Mouse (Mus musculus) liver, embryonic 13.5 days (tissue): ENCODE data around the gene Fbf1. TPM values are rescaled to one million over a fixed set of nuclear protein-coding genes. Genes with fewer than 3 reads are reported as not detected.

Source experiments
- ATAC-seq: fragments of 200-750 bp; cut with Nextera tagmentation; 2 replicates; pipeline ENCODE4 v1.8.0; 2017; ENCODE audit warnings: low read depth, mild to moderate bottlenecking, moderate number of reproducible peaks, moderate library complexity
- DNase-seq: peaks from one replicate; pipeline ENCODE4 v3.0.0; 2022
- H3K27ac ChIP-seq: fragments of 300-500 bp; sonication (generic); 2 replicates; pipeline ENCODE4 v1.5.1; 2015; ENCODE audit warnings: moderate library complexity, mild to moderate bottlenecking, inconsistent platforms
- H3K27me3 ChIP-seq: fragments of 300-500 bp; sonication (generic); 2 replicates; pipeline ENCODE4 v1.6.1; 2015; ENCODE audit warnings: mild to moderate bottlenecking, inconsistent platforms
- H3K36me3 ChIP-seq: fragments of 300-500 bp; sonication (generic); 2 replicates; pipeline ENCODE4 v1.6.1; 2015; ENCODE audit warnings: mild to moderate bottlenecking, inconsistent platforms
- H3K4me1 ChIP-seq: fragments of 300-500 bp; sonication (generic); replicated peaks from 2 replicates; pipeline ENCODE4 v1.6.1; 2015; ENCODE audit warnings: inconsistent platforms
- H3K4me2 ChIP-seq: fragments of 300-500 bp; sonication (generic); 2 replicates; pipeline ENCODE4 v1.6.1; 2015; ENCODE audit warnings: inconsistent platforms, mild to moderate bottlenecking, moderate library complexity
- H3K4me3 ChIP-seq: fragments of 300-500 bp; sonication (generic); replicated peaks from 2 replicates; pipeline ENCODE4 v1.5.1; 2015; ENCODE audit warnings: mild to moderate bottlenecking, inconsistent platforms
- H3K9ac ChIP-seq: fragments of 300-500 bp; sonication (generic); 2 replicates; pipeline ENCODE4 v1.6.1; 2015; ENCODE audit warnings: mild to moderate bottlenecking, inconsistent platforms
- H3K9me3 ChIP-seq: fragments of 300-500 bp; sonication (generic); replicated peaks from 2 replicates; pipeline ENCODE4 v1.6.1; 2016; ENCODE audit warnings: inconsistent platforms
- WGBS: fragments of 180-500 bp; shearing (Covaris S2); methylation state at CpG from one replicate; pipeline ENCODE4 v1.1.7; 2015; ENCODE audit not compliant: insufficient replicate concordance; 5-methylcytosine and 5-hydroxymethylcytosine counted together
- polyA plus RNA-seq: library from polyadenylated mRNA; unstranded; fragments of >200 nt; fragmentation: Nextera tagmentation; extraction: Ambion mirVana; gene quantifications from 2 replicates; pipeline ENCODE4 v1.2.1, GENCODE M21; 2015

Fbf1 gene
- polyA plus RNA-seq: 7.0 and 9.0 TPM in 2 replicates

GRCm38 (mm10) chr11:116167884-116168439 lies at the start of gene Fbf1:
Gene Fbf1, minus strand, starts transcription at chr11:116168166.
- under 1% methylated on average over 40 of the region's 40 CpGs for WGBS
- Histone ChIP-seq H3K4me2 (peak within 1 kb of the TSS; percentile 78), H3K9me3 (no peaks in the 10 kb centered on the region), H3K4me3 (peak within 1 kb of the TSS; percentile 72), H3K27me3 (no peaks in the 10 kb centered on the region), H3K27ac (peak within 1 kb of the TSS; percentile 73), H3K4me1 (peaks cover 29% of the 10 kb centered on the region), H3K9ac (peak within 1 kb of the TSS; percentile 83), H3K36me3 (peaks cover 8% of the 10 kb centered on the region)
- DNase-seq (peak; percentile 91), ATAC-seq (peak; percentile 99)

DNA sequence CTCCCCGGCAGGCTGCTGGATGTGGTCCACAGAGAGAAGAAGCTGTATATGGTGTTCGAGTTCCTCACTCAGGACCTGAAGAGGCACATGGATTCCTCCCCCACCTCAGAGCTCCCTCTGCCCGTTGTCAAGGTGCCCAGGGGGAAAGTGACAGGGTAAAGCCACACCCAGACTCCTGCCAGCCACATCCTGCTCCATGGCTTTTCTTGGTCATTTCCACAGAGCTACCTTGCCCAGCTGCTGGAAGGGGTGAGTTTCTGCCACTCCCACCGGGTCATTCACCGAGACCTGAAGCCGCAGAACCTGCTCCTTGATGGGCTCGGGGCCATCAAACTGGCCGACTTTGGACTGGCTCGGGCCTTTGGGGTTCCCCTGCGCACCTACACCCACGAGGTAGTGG lies 48.6 kb upstream of the Fbf1 start:
- no peak for ATAC-seq
- no peak for DNase-seq
- Histone ChIP-seq H3K4me3 (no peak overlapping the region), H3K27me3 (peaks cover 14% of the 10 kb centered on the region), H3K36me3 (no peaks in the 10 kb centered on the region; the same call in 1 of the 2 replicates), H3K27ac (no peak overlapping the region), H3K4me2 (no peak overlapping the region), H3K9ac (no peak overlapping the region), H3K9me3 (no peaks in the 10 kb centered on the region), H3K4me1 (peaks cover 20% of the 10 kb centered on the region)
- 69% methylated on average over 11 of the region's 11 CpGs for WGBS

DNA sequence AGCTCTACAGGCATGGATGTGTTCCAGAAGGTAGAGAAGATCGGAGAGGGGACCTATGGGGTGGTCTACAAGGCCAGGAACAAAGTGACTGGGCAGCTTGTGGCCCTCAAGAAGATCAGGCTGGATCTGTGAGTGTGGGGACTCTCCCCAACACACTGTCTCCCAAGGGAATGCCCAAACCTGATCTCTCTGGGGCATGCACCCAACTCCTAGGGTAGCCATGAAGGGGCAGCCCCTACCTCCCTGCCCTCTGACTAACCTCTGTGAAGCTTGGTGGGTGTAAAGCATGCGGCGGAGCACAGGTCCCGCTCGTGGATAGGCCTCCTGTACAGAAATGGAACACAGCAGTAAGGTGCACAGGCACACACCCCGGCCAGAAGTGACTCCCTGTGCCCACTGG lies 48.0 kb upstream of the Fbf1 start:
- H3K4me1 ChIP-seq: peaks cover 24% of the 10 kb centered on the region
- no peak overlapping the region for H3K4me2 ChIP-seq
- no peak overlapping the region for H3K4me3 ChIP-seq
- no peaks in the 10 kb centered on the region for H3K9me3 ChIP-seq
- no peaks in the 10 kb centered on the region; the same call in 1 of the 2 replicates for H3K36me3 ChIP-seq
- H3K27ac ChIP-seq: no peak overlapping the region
- no peak overlapping the region for H3K9ac ChIP-seq
- peaks cover 9% of the 10 kb centered on the region for H3K27me3 ChIP-seq
- no peak for ATAC-seq
- no peak for DNase-seq
- WGBS: 73% methylated on average over 6 of the region's 6 CpGs

DNA sequence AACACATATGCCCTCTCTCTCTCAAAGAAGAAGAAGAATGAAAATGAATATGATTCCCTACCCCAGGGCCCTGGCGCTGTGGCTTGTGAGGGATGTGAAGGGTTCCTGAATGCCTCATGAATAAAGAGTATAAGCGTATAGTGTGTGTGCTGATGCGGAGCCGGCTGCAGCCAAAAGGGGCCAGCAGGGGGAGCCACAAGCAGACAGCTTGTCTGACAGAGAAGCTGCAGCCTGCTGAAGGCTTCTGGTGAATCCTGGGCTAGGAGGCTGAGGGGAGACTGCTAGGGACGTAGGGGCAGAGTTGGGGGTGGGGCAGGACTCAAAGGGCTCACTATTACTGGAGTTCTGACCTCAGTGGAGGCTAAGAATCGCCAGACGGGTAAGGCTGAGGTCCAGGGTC lies 47.2 kb upstream of the Fbf1 start:
- H3K9me3 ChIP-seq: no peaks in the 10 kb centered on the region
- H3K9ac ChIP-seq: no peak overlapping the region
- DNase-seq: no peak
- H3K4me2 ChIP-seq: no peak overlapping the region
- 81% methylated on average over 7 of the region's 7 CpGs for WGBS
- H3K4me1 ChIP-seq: peaks cover 29% of the 10 kb centered on the region
- peaks cover under 1% of the 10 kb centered on the region for H3K27me3 ChIP-seq
- no peak overlapping the region for H3K4me3 ChIP-seq
- ATAC-seq: no peak
- no peaks in the 10 kb centered on the region; the same call in 1 of the 2 replicates for H3K36me3 ChIP-seq
- no peak overlapping the region for H3K27ac ChIP-seq

DNA sequence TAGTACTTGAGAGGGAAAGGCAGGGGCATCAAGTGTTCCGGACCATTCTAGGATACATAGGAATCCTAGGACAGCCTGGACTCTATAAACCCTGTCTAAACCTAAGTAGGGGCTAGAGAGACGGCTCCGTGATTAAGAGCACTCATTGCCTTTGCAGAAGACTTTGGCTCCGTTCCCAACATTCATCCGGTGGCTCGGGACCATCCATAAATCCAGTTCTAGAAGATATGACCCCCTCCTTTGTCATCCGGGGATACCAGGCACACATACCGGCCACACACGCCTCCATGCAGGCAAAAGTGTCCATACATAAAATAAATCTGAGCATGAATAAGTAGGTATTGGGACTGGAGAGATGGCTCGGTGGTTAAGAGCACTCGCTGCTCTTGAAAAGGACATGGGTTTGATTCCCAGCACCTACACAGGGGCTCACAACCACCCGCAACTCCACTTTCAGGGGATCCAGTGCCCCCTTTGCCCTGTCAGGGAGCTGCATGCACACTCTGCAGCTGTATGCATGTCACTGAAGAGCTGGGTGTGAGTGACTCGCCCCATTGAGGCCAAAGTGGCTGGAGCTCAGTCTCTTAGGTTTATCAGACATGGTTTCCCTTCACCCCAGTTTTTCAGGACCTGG lies 46.0 kb upstream of the Fbf1 start:
- Histone ChIP-seq H3K36me3 (no peaks in the 10 kb centered on the region; the same call in 1 of the 2 replicates), H3K9me3 (no peaks in the 10 kb centered on the region), H3K9ac (no peak overlapping the region), H3K27ac (no peak overlapping the region), H3K4me2 (no peak overlapping the region), H3K4me1 (peaks cover 21% of the 10 kb centered on the region), H3K4me3 (no peak overlapping the region), H3K27me3 (no peaks in the 10 kb centered on the region)
- DNase-seq (no peak), ATAC-seq (no peak)
- 74% methylated on average over 13 of the region's 13 CpGs for WGBS

DNA sequence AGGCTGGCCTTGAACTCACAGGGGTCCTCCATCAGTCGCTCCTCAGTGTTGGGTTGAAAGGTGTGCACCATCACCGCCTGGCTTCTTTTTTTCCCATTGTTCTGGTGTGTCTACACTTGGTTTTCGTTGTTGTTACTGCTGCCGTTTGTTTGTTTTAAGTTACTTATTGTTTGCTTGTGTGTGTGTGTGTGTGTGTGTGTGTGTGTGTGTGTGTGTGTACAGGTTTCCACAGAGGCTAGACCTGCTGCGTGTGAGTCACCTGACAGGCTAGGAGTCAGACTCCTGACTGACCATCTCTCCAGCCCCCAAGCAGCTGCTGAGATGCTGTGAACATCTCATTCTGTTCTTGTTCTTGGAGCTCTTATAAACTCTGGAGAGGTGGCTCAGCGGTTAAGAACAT lies 44.9 kb upstream of the Fbf1 start:
- Histone ChIP-seq H3K9ac (no peak overlapping the region), H3K27me3 (no peaks in the 10 kb centered on the region), H3K36me3 (no peaks in the 10 kb centered on the region; the same call in 1 of the 2 replicates), H3K9me3 (no peaks in the 10 kb centered on the region), H3K27ac (no peak overlapping the region), H3K4me1 (peaks cover 9% of the 10 kb centered on the region), H3K4me3 (no peak overlapping the region), H3K4me2 (no peak overlapping the region)
- ATAC-seq (no peak), DNase-seq (no peak)
- WGBS: 80% methylated on average over 6 of the region's 6 CpGs

DNA sequence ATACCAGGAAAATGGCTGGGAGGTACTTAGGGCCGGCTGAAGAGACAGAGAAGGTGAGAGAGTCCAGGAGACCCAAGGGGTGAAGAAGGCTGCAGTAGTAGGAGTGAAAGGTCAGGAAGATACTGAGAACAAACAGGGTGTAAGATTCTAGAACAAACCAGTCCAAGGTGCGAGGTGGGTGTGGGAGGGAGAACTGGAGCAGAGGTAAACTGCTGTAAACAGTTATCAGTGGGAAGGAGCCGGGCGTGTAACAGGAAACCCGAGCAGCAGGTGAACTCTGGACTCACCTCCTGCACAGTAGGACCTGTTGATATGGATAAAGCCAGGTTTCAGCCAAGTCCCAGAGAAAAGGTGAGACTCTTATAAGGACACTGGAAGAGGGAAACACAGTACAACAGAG lies 42.7 kb upstream of the Fbf1 start:
- Histone ChIP-seq H3K4me1 (peaks cover 20% of the 10 kb centered on the region), H3K4me3 (no peak overlapping the region), H3K9ac (no peak overlapping the region), H3K4me2 (no peak overlapping the region), H3K36me3 (peaks cover 17% of the 10 kb centered on the region), H3K27me3 (no peaks in the 10 kb centered on the region), H3K27ac (no peak overlapping the region), H3K9me3 (no peaks in the 10 kb centered on the region)
- WGBS: 56% methylated on average over 5 of the region's 5 CpGs
- ATAC-seq (no peak), DNase-seq (no peak)

- H3K36me3 ChIP-seq: peaks cover 17% of the 10 kb centered on the region
- ATAC-seq (no peak), DNase-seq (no peak)
- H3K4me2 ChIP-seq: no peak overlapping the region
- H3K4me1 ChIP-seq: peaks cover 20% of the 10 kb centered on the region
- no peak overlapping the region for H3K4me3 ChIP-seq
- H3K9ac ChIP-seq: no peak overlapping the region
- H3K27ac ChIP-seq: 0 out of 2 replicates have a peak overlapping the region, but pooled peaks have one; percentile 29
- no peaks in the 10 kb centered on the region for H3K9me3 ChIP-seq
- H3K27me3 ChIP-seq: no peaks in the 10 kb centered on the region
- 71% methylated on average over 8 of the region's 8 CpGs for WGBS
Measured at GRCm38 (mm10) chr11:116209257-116209656, 41.3 kb upstream of the Fbf1 start.

GRCm38 (mm10) chr11:116208660-116209059 lies 40.7 kb upstream of the Fbf1 start:
- 69% methylated on average over 3 of the region's 3 CpGs for WGBS

GRCm38 (mm10) chr11:116206678-116207077 lies 38.7 kb upstream of the Fbf1 start:
- no peak overlapping the region for H3K9ac ChIP-seq
- H3K9me3 ChIP-seq: no peaks in the 10 kb centered on the region
- H3K4me2 ChIP-seq: no peak overlapping the region
- H3K27me3 ChIP-seq: no peaks in the 10 kb centered on the region
- H3K4me1 ChIP-seq: peaks cover 23% of the 10 kb centered on the region
- peaks cover 17% of the 10 kb centered on the region for H3K36me3 ChIP-seq
- H3K4me3 ChIP-seq: no peak overlapping the region
- no peak overlapping the region for H3K27ac ChIP-seq
- WGBS: 57% methylated on average over 4 of the region's 4 CpGs
- ATAC-seq (no peak), DNase-seq (no peak)

More at GRCm38 (mm10) chr11:116208660-116209059, 40.7 kb upstream of the Fbf1 start:
- no peak overlapping the region for H3K4me3 ChIP-seq
- H3K9me3 ChIP-seq: no peaks in the 10 kb centered on the region
- no peaks in the 10 kb centered on the region for H3K27me3 ChIP-seq
- DNase-seq (no peak), ATAC-seq (no peak)
- no peak overlapping the region for H3K27ac ChIP-seq
- H3K4me1 ChIP-seq: peaks cover 20% of the 10 kb centered on the region
- peaks cover 17% of the 10 kb centered on the region for H3K36me3 ChIP-seq
- H3K9ac ChIP-seq: no peak overlapping the region
- no peak overlapping the region for H3K4me2 ChIP-seq

DNA sequence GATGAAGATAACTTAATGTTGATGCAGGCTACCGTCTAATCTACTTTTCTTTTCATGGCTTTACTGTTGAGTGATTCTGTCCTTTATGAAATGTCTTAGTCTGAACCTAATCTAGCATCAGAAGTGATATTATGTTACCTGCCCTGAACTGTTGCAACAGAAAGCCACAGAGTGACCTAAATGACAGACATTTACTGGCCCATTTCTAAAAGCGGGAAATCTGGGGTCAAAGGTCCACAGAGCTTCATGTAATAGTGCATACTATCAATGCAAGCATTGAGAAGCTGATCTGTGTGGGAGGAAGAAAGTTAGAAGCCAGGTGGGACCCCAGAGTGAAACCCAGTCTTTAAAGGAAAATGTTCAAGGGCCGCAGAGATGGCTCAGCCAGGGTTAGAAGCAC lies 35.2 kb upstream of the Fbf1 start:
- DNase-seq (no peak), ATAC-seq (no peak)
- Histone ChIP-seq H3K27ac (no peak overlapping the region), H3K27me3 (no peaks in the 10 kb centered on the region), H3K4me3 (no peak overlapping the region), H3K36me3 (peaks cover 17% of the 10 kb centered on the region), H3K4me2 (no peak overlapping the region), H3K4me1 (peaks cover 33% of the 10 kb centered on the region), H3K9me3 (no peaks in the 10 kb centered on the region), H3K9ac (no peak overlapping the region)
- WGBS: 84% methylated on average over 3 of the region's 3 CpGs

DNA sequence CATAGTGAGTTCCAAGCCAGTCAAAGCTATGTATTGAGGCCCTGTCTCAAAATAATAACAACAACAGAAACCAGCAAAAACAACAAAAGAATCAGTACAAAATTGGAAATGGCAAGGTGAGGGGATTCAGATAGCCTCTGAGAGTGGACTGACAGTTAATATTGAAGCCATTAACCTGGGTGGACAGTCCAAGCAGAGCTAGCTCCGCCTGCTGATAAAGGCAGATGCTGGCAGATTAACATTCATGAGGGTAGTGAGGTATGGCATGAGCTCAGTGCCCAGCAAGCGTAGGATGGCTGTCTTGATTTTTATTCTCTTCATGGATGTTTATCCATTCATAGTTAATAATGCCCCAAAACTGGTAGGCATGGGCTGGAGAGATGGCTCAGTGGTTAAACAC lies 33.2 kb upstream of the Fbf1 start:
- H3K9ac ChIP-seq: no peak overlapping the region
- peaks cover 6% of the 10 kb centered on the region for H3K36me3 ChIP-seq
- H3K4me3 ChIP-seq: no peak overlapping the region
- H3K4me1 ChIP-seq: peaks cover 42% of the 10 kb centered on the region
- H3K9me3 ChIP-seq: no peaks in the 10 kb centered on the region
- H3K27ac ChIP-seq: no peak overlapping the region
- no peak for DNase-seq
- H3K27me3 ChIP-seq: no peaks in the 10 kb centered on the region
- no peak overlapping the region for H3K4me2 ChIP-seq
- whole genome bisulfite sequencing: 74% methylated on average over 2 of the region's 2 CpGs
- no peak for ATAC-seq
